Mouse (Mus musculus): ENCODE data around the gene Anxa5. TPM values are rescaled to one million over a fixed set of nuclear protein-coding genes. Genes with fewer than 3 reads are reported as not detected.

The Anxa5 gene
- polyA plus RNA-seq, 1 experiment from 2014 or later, result 184 TPM

DNA sequence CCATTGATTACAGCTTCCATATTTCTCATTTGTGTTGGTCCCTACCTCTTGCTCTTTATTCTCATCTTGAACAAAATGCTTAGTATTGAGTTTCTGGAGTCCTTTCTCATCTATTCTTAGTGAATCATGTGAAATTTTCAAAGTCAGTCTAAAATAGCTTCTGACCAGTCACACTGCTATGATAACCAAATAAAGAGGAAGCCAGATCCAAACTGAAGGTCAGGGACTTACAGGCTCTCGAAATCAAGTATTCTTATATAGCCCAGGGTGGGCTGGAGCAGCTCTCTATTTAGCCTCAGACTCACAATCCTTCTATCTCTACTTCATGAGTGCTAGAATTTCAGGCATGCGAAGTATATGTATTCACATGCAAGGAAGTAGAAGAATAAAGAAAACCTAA, 66.2 kb downstream of the Anxa5 start:
- no peak for TF ChIP-seq CTCF (IDR thresholded peaks at IDR 0.05; ENCODE audit: low read depth)
- Histone ChIP-seq H3K27ac (ENCODE audit: low read depth, low read length) (no peak overlapping the region), H3K4me3 (ENCODE audit: low read depth, low read length) (no peak overlapping the region), H3K27me3 (replicated peaks; ENCODE audit: control insufficient read depth, insufficient read depth, low read length) (no peaks in the 10 kb centered on the region), H3K36me3 (ENCODE audit: control insufficient read depth, insufficient read depth) (no peaks in the 10 kb centered on the region), H3K9ac (ENCODE audit: low read depth, low read length) (no peak overlapping the region), H3K9me3 (ENCODE audit: control insufficient read depth) (no peaks in the 10 kb centered on the region), H3K4me2 (replicated peaks; ENCODE audit: low read depth) (no peak overlapping the region), H3K4me1 (replicated peaks; ENCODE audit: control insufficient read depth, insufficient read depth, low read length) (no peaks in the 10 kb centered on the region)
- no peak for ATAC-seq
- 67% methylated on average over 2 of the region's 2 CpGs for WGBS

DNA sequence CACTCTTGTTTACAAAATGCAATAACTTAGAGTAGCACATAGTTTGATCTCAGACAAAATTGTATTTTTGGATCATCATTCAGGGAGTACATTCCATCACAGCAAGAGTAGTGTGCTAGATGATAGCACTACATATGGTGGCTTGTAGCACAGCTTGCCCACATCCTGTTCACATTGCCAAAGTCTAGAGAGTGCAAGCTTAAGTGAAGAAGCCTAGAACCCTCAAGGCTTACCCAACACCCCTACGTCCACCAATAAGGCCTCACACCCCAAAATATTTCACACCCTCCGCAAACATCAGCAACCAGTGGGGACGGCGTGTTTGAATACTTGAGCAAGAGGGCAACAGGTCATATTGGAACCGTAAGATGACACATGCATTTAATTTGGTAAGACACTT, 68.7 kb downstream of the Anxa5 start:
- no peak for TF ChIP-seq CTCF (IDR thresholded peaks at IDR 0.05; ENCODE audit: low read depth)
- Histone ChIP-seq H3K9me3 (ENCODE audit: control insufficient read depth) (no peaks in the 10 kb centered on the region), H3K36me3 (ENCODE audit: control insufficient read depth, insufficient read depth) (no peaks in the 10 kb centered on the region), H3K9ac (ENCODE audit: low read depth, low read length) (no peak overlapping the region), H3K4me2 (replicated peaks; ENCODE audit: low read depth) (no peak overlapping the region), H3K27me3 (replicated peaks; ENCODE audit: control insufficient read depth, insufficient read depth, low read length) (no peaks in the 10 kb centered on the region), H3K27ac (ENCODE audit: low read depth, low read length) (no peak overlapping the region), H3K4me3 (ENCODE audit: low read depth, low read length) (no peak overlapping the region), H3K4me1 (replicated peaks; ENCODE audit: control insufficient read depth, insufficient read depth, low read length) (no peaks in the 10 kb centered on the region)
- ATAC-seq, result no peak
- WGBS, result 91% methylated on average over 5 of the region's 5 CpGs

DNA sequence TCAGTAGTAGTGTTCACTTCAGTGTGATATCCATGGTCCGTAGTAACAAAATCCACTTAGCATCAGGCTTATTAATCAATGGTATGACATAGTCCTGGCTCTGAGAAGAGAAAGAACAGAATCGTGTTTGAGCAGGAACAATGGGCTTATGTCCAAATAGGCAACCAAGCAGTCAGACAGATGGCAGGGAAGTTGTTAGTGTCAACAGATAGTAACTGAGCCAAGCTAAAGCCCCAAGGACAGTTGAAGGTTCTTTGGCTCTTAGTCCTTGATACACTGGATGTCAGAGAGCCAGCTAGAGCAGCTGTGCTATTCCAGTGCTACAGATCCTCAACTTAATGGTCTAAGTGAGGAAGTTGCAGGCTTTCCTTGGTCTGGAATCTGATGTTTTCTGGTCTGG, 69.4 kb downstream of the Anxa5 start:
- Histone ChIP-seq H3K4me1 (replicated peaks; ENCODE audit: control insufficient read depth, insufficient read depth, low read length) (no peaks in the 10 kb centered on the region), H3K27me3 (replicated peaks; ENCODE audit: control insufficient read depth, insufficient read depth, low read length) (no peaks in the 10 kb centered on the region), H3K9me3 (ENCODE audit: control insufficient read depth) (no peaks in the 10 kb centered on the region), H3K4me3 (ENCODE audit: low read depth, low read length) (no peak overlapping the region), H3K36me3 (ENCODE audit: control insufficient read depth, insufficient read depth) (no peaks in the 10 kb centered on the region), H3K9ac (ENCODE audit: low read depth, low read length) (no peak overlapping the region), H3K4me2 (replicated peaks; ENCODE audit: low read depth) (no peak overlapping the region), H3K27ac (ENCODE audit: low read depth, low read length) (no peak overlapping the region)
- TF ChIP-seq CTCF (IDR thresholded peaks at IDR 0.05; ENCODE audit: low read depth), result no peak
- WGBS, result 52% methylated on average over 2 of the region's 2 CpGs
- ATAC-seq, result no peak

DNA sequence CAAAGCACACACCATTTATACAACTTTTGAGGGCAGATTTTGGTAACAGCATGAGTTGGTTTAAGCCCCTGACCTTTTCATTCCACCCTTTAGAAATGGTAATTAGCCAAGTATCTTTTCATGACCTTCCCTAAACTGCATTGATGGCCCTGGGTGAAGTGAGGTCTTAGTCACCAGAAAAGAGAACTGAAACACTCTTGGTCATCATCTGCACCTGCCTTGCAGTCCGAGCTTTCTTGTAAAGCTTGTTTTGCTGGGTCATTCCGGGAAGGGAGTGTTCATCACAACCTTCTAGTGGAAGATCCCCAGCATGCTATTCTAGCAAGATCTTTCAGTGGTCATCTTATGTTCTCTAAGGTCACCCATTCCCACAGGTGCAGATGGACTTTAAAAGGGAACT, 73.8 kb downstream of the Anxa5 start:
- Histone ChIP-seq H3K27ac (ENCODE audit: low read depth, low read length) (no peak overlapping the region), H3K27me3 (replicated peaks; ENCODE audit: control insufficient read depth, insufficient read depth, low read length) (no peaks in the 10 kb centered on the region), H3K36me3 (ENCODE audit: control insufficient read depth, insufficient read depth) (no peaks in the 10 kb centered on the region), H3K4me3 (ENCODE audit: low read depth, low read length) (no peak overlapping the region), H3K9ac (ENCODE audit: low read depth, low read length) (no peak overlapping the region), H3K4me1 (replicated peaks; ENCODE audit: control insufficient read depth, insufficient read depth, low read length) (no peaks in the 10 kb centered on the region), H3K9me3 (ENCODE audit: control insufficient read depth) (no peaks in the 10 kb centered on the region), H3K4me2 (replicated peaks; ENCODE audit: low read depth) (no peak overlapping the region)
- ATAC-seq, result no peak
- TF ChIP-seq CTCF (IDR thresholded peaks at IDR 0.05; ENCODE audit: low read depth), result no peak
- WGBS, result 75% methylated on average over 2 of the region's 2 CpGs

DNA sequence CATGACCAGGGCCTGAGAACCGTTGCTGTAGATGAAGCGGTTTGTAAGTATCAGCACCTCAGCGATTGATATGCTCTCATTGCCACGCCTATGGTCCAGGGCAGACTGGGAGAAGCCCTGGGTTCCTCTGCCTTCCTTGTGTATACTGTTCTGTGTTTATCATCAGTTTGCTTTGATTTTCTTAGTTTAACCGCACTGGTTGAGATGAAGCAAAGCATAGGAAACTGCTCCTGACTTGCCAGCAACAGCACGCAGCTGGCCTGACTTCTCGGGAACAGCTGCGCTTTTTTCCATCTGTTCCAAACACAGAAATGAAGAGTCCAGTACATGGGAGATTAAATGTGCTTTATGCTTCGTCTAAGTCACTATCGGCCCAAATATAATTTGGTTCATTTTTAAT, 75.0 kb downstream of the Anxa5 start:
- Histone ChIP-seq H3K9me3 (ENCODE audit: control insufficient read depth) (no peaks in the 10 kb centered on the region), H3K36me3 (ENCODE audit: control insufficient read depth, insufficient read depth) (no peaks in the 10 kb centered on the region), H3K4me2 (replicated peaks; ENCODE audit: low read depth) (no peak overlapping the region), H3K27me3 (replicated peaks; ENCODE audit: control insufficient read depth, insufficient read depth, low read length) (no peaks in the 10 kb centered on the region), H3K4me3 (ENCODE audit: low read depth, low read length) (no peak overlapping the region), H3K9ac (ENCODE audit: low read depth, low read length) (no peak overlapping the region), H3K27ac (ENCODE audit: low read depth, low read length) (no peak overlapping the region), H3K4me1 (replicated peaks; ENCODE audit: control insufficient read depth, insufficient read depth, low read length) (no peaks in the 10 kb centered on the region)
- TF ChIP-seq CTCF (IDR thresholded peaks at IDR 0.05; ENCODE audit: low read depth), result no peak
- no peak for ATAC-seq
- WGBS, result 58% methylated on average over 10 of the region's 10 CpGs

Small RNA genes within 50 kb of the gene (microRNA-seq; reads per million reads assigned to microRNA genes)
- not detected for gene Mir7009

Other genes with a start within 250 kb of the Anxa5 start
- gene 1810062G17Rik, start within 50 bp of the Anxa5 start, polyA plus RNA-seq (2015; fragmentation: Nextera tagmentation; extraction: Ambion mirVana), result 2.8 and 3.3 TPM in 2 replicates
- 1.1 and 1.2 TPM in 2 replicates for gene Gm11549, start 45.9 kb upstream of the Anxa5 start, polyA plus RNA-seq (2015; fragmentation: Nextera tagmentation; extraction: Ambion mirVana)
- gene Exosc9, start 76.7 kb upstream of the Anxa5 start, polyA plus RNA-seq (2015; fragmentation: Nextera tagmentation; extraction: Ambion mirVana), result 41.0 and 43.6 TPM in 2 replicates
- 37.4 and 43.3 TPM in 2 replicates for gene Ccna2, start 96.3 kb upstream of the Anxa5 start, polyA plus RNA-seq (2015; fragmentation: Nextera tagmentation; extraction: Ambion mirVana)
- gene Bbs7, start 137.6 kb upstream of the Anxa5 start, polyA plus RNA-seq (2015; fragmentation: Nextera tagmentation; extraction: Ambion mirVana), result 4.5 and 4.8 TPM in 2 replicates
- gene Trpc3, start 214.3 kb upstream of the Anxa5 start, polyA plus RNA-seq (2015; fragmentation: Nextera tagmentation; extraction: Ambion mirVana), result 4.1 and 6.5 TPM in 2 replicates

Measured in intestine, postnatal 0 days (tissue).